Mouse (Mus musculus) forebrain, embryonic 11.5 days (tissue): ENCODE data around the gene Clmp. TPM values are rescaled to one million over a fixed set of nuclear protein-coding genes. Genes with fewer than 3 reads are reported as not detected.
A peak's percentile ranks its signal among the peaks of the same experiment; 100 is the strongest.

Source experiments
- ATAC-seq: fragments of 200-750 bp; cut with Nextera tagmentation; replicated peaks from 2 replicates; pipeline ENCODE4 v1.8.0; 2017; ENCODE audit warnings: moderate TSS enrichment; ENCODE audit not compliant: low FRiP score
- DNase-seq: peaks from one replicate; pipeline ENCODE4 v3.0.0-alpha.2; 2017; ENCODE audit warnings: low spot score
- H3K27ac ChIP-seq: fragments of 300-500 bp; sonication (generic); 2 replicates; pipeline ENCODE4 v1.5.1; 2014; ENCODE audit warnings: low read depth, low read length
- H3K27me3 ChIP-seq: fragments of 300-500 bp; sonication (generic); 2 replicates; pipeline ENCODE4 v1.6.1; 2014; ENCODE audit warnings: mild to moderate bottlenecking, low read length, mixed read lengths; ENCODE audit not compliant: control insufficient read depth, insufficient read depth
- H3K36me3 ChIP-seq: fragments of 300-500 bp; sonication (generic); 2 replicates; pipeline ENCODE4 v1.6.1; 2014; ENCODE audit warnings: mild to moderate bottlenecking, low read length, moderate library complexity, mixed read lengths; ENCODE audit not compliant: control insufficient read depth, insufficient read depth
- H3K4me1 ChIP-seq: fragments of 300-500 bp; sonication (generic); replicated peaks from 2 replicates; pipeline ENCODE4 v1.6.1; 2014; ENCODE audit warnings: low read length, mixed read lengths; ENCODE audit not compliant: control insufficient read depth, insufficient read depth
- H3K4me2 ChIP-seq: fragments of 300-500 bp; sonication (generic); 2 replicates; pipeline ENCODE4 v1.6.1; 2014; ENCODE audit warnings: low read depth, mild to moderate bottlenecking, low read length, moderate library complexity, mixed read lengths; ENCODE audit not compliant: severe bottlenecking
- H3K4me3 ChIP-seq: fragments of 300-500 bp; sonication (generic); 2 replicates; pipeline ENCODE4 v1.5.1; 2014; ENCODE audit warnings: low read depth, low read length
- H3K9ac ChIP-seq: fragments of 300-500 bp; sonication (generic); 2 replicates; pipeline ENCODE4 v1.6.1; 2014; ENCODE audit warnings: low read length
- H3K9me3 ChIP-seq: fragments of 300-500 bp; sonication (generic); 2 replicates; pipeline ENCODE4 v1.6.1; 2016; ENCODE audit warnings: low read length, mixed read lengths; ENCODE audit not compliant: control insufficient read depth
- WGBS: fragments of 180-500 bp; shearing (Covaris S2); extraction: QIAGEN DNeasy Blood & Tissue Kit; methylation state at CpG from one replicate; pipeline ENCODE4 v1.1.7; 2014; 5-methylcytosine and 5-hydroxymethylcytosine counted together
- polyA plus RNA-seq: library from polyadenylated mRNA; unstranded; fragments of >200 nt; fragmentation: Nextera tagmentation; extraction: Ambion mirVana; gene quantifications from 2 replicates; pipeline ENCODE4 v1.2.1, GENCODE M21; 2014

Clmp gene
- 23.3 and 24.6 TPM in 2 replicates for polyA plus RNA-seq

GRCm38 (mm10) chr9:40685801-40686420 is at the start of gene Clmp:
Gene Clmp (plus strand): TSS chr9:40685962.
- Histone ChIP-seq H3K36me3 (no peaks in the 10 kb centered on the region), H3K4me1 (no peaks in the 10 kb centered on the region; the same call in 1 of the 2 replicates), H3K27me3 (peaks cover 6% of the 10 kb centered on the region; the same call in 1 of the 2 replicates), H3K27ac (peak within 1 kb of the TSS; percentile 71), H3K9me3 (no peaks in the 10 kb centered on the region), H3K4me2 (peak within 1 kb of the TSS; percentile 93), H3K4me3 (peak within 1 kb of the TSS; percentile 59), H3K9ac (peak within 1 kb of the TSS; percentile 81)
- peak; percentile 72 for DNase-seq
- ATAC-seq, result peak; percentile 70
- WGBS, result under 1% methylated on average over 51 of the region's 53 CpGs

GRCm38 (mm10) chr9:40636054-40636453 is 49.7 kb upstream of the Clmp start:
- DNase-seq, result no peak
- no peaks in the 10 kb centered on the region for H3K27me3 ChIP-seq
- no peak overlapping the region for H3K9ac ChIP-seq
- H3K9me3 ChIP-seq, result no peaks in the 10 kb centered on the region
- 21% methylated on average over 2 of the region's 2 CpGs for WGBS
- no peak overlapping the region for H3K4me2 ChIP-seq
- no peaks in the 10 kb centered on the region for H3K36me3 ChIP-seq
- no peak overlapping the region for H3K27ac ChIP-seq
- peaks cover 8% of the 10 kb centered on the region; the same call in 1 of the 2 replicates for H3K4me1 ChIP-seq
- H3K4me3 ChIP-seq, result no peak overlapping the region
- no peak for ATAC-seq

GRCm38 (mm10) chr9:40637705-40638393 is 47.9 kb upstream of the Clmp start:
- H3K9ac ChIP-seq, result peak overlapping the region; percentile 35
- DNase-seq, result no peak
- no peaks in the 10 kb centered on the region for H3K27me3 ChIP-seq
- H3K4me2 ChIP-seq, result peak overlapping the region; percentile 62
- H3K27ac ChIP-seq, result peak overlapping the region; percentile 70; the same call in 1 of the 2 replicates
- peak; percentile 23; the same call in 1 of the 2 replicates for ATAC-seq
- peak overlapping the region; percentile 32 for H3K4me3 ChIP-seq
- no peaks in the 10 kb centered on the region for H3K9me3 ChIP-seq
- H3K36me3 ChIP-seq, result no peaks in the 10 kb centered on the region
- H3K4me1 ChIP-seq, result peaks cover 10% of the 10 kb centered on the region
- 24% methylated on average over 8 of the region's 8 CpGs for WGBS

- peak; percentile 92 for ATAC-seq
- H3K9ac ChIP-seq, result peak overlapping the region; percentile 35
- WGBS, result under 1% methylated on average over 14 of the region's 14 CpGs
These were observed 47.2 kb upstream of the Clmp start for GRCm38 (mm10) chr9:40638394-40639049.

GRCm38 (mm10) chr9:40639536-40640187 is 46.1 kb upstream of the Clmp start:
- ATAC-seq (no peak), DNase-seq (no peak)
- no peak overlapping the region for H3K4me2 ChIP-seq
- no peak overlapping the region for H3K9ac ChIP-seq
- H3K4me1 ChIP-seq, result peaks cover 12% of the 10 kb centered on the region
- 87% methylated on average over 10 of the region's 10 CpGs for WGBS
- H3K27me3 ChIP-seq, result no peaks in the 10 kb centered on the region
- no peak overlapping the region for H3K27ac ChIP-seq
- H3K36me3 ChIP-seq, result no peaks in the 10 kb centered on the region
- H3K9me3 ChIP-seq, result no peaks in the 10 kb centered on the region
- H3K4me3 ChIP-seq, result no peak overlapping the region

More at GRCm38 (mm10) chr9:40638394-40639049, 47.2 kb upstream of the Clmp start:
- Histone ChIP-seq H3K27ac (peak overlapping the region; percentile 44), H3K4me2 (peak overlapping the region; percentile 62), H3K9me3 (no peaks in the 10 kb centered on the region), H3K27me3 (no peaks in the 10 kb centered on the region), H3K4me1 (peaks cover 10% of the 10 kb centered on the region), H3K4me3 (peak overlapping the region; percentile 32), H3K36me3 (no peaks in the 10 kb centered on the region)
- DNase-seq, result peak; percentile 78

GRCm38 (mm10) chr9:40641318-40641717 is 44.4 kb upstream of the Clmp start:
- Histone ChIP-seq H3K4me2 (no peak overlapping the region), H3K27ac (no peak overlapping the region), H3K4me1 (peaks cover 12% of the 10 kb centered on the region), H3K36me3 (no peaks in the 10 kb centered on the region), H3K9me3 (no peaks in the 10 kb centered on the region), H3K27me3 (no peaks in the 10 kb centered on the region), H3K4me3 (no peak overlapping the region), H3K9ac (no peak overlapping the region)
- no peak for DNase-seq
- no peak for ATAC-seq
- WGBS, result 77% methylated on average over 2 of the region's 2 CpGs

GRCm38 (mm10) chr9:40642470-40643220 is 43.1 kb upstream of the Clmp start:
- no peak for DNase-seq
- no peak for ATAC-seq
- Histone ChIP-seq H3K4me3 (no peak overlapping the region), H3K36me3 (no peaks in the 10 kb centered on the region), H3K27me3 (no peaks in the 10 kb centered on the region), H3K4me1 (peaks cover 11% of the 10 kb centered on the region), H3K9me3 (no peaks in the 10 kb centered on the region), H3K4me2 (no peak overlapping the region), H3K27ac (no peak overlapping the region), H3K9ac (no peak overlapping the region)
- 8% methylated on average over 16 of the region's 16 CpGs for WGBS

- no peak overlapping the region for H3K4me2 ChIP-seq
- 95% methylated on average over 3 of the region's 3 CpGs for WGBS
- H3K27ac ChIP-seq, result no peak overlapping the region
- H3K4me1 ChIP-seq, result no peaks in the 10 kb centered on the region
- no peak for ATAC-seq
- H3K9ac ChIP-seq, result no peak overlapping the region
- no peaks in the 10 kb centered on the region for H3K9me3 ChIP-seq
- no peaks in the 10 kb centered on the region for H3K36me3 ChIP-seq
- no peak for DNase-seq
- H3K4me3 ChIP-seq, result no peak overlapping the region
- no peaks in the 10 kb centered on the region for H3K27me3 ChIP-seq
These were observed 36.3 kb upstream of the Clmp start for GRCm38 (mm10) chr9:40649444-40649843.
